Mouse (Mus musculus) lung, postnatal 0 days (tissue): ENCODE measurements at regions not wholly inside any gene's neighbourhood (a gene's known extent, or its start where the extent isn't known, plus 50 kb on each side); places are given as distances from the start of the nearest gene placed in this dataset.

Source experiments
- CTCF ChIP-seq: IDR thresholded peaks from 2 replicates; pipeline ENCODE4 v1.5.1; 2016; ENCODE audit warnings: antibody characterized with exemption, mild to moderate bottlenecking
- EP300 ChIP-seq: IDR thresholded peaks from 2 replicates; pipeline ENCODE4 v1.6.1; 2016; ENCODE audit warnings: antibody characterized with exemption, mild to moderate bottlenecking, control low read depth

GRCm38 (mm10) chr15:52433639-52434038, 1451.1 kb upstream of the Gm7489 start:
- TF ChIP-seq CTCF (no peak), EP300 (no peak)
